Mouse (Mus musculus) liver, embryonic 15.5 days (tissue): ENCODE data around the gene Amn. TPM values are rescaled to one million over a fixed set of nuclear protein-coding genes. Genes with fewer than 3 reads are reported as not detected.

Source experiments
- ATAC-seq: fragments of 200-750 bp; cut with Nextera tagmentation; 2 replicates; pipeline ENCODE4 v1.8.0; 2017; ENCODE audit warnings: moderate number of reproducible peaks, mild to moderate bottlenecking, moderate library complexity; ENCODE audit not compliant: insufficient read depth
- H3K27ac ChIP-seq: fragments of 300-500 bp; sonication (generic); replicated peaks from 2 replicates; pipeline ENCODE4 v1.5.1; 2015; ENCODE audit warnings: mild to moderate bottlenecking, inconsistent platforms
- H3K27me3 ChIP-seq: fragments of 300-500 bp; sonication (generic); 2 replicates; pipeline ENCODE4 v1.6.1; 2015; ENCODE audit warnings: mild to moderate bottlenecking, inconsistent platforms
- H3K36me3 ChIP-seq: fragments of 300-500 bp; sonication (generic); replicated peaks from 2 replicates; pipeline ENCODE4 v1.6.1; 2015; ENCODE audit warnings: moderate library complexity, mild to moderate bottlenecking, inconsistent platforms
- H3K4me1 ChIP-seq: fragments of 300-500 bp; sonication (generic); replicated peaks from 2 replicates; pipeline ENCODE4 v1.6.1; 2015; ENCODE audit warnings: inconsistent platforms
- H3K4me2 ChIP-seq: fragments of 300-500 bp; sonication (generic); 2 replicates; pipeline ENCODE4 v1.6.1; 2015; ENCODE audit warnings: moderate library complexity, mild to moderate bottlenecking, inconsistent platforms
- H3K4me3 ChIP-seq: fragments of 300-500 bp; sonication (generic); replicated peaks from 2 replicates; pipeline ENCODE4 v1.5.1; 2015; ENCODE audit warnings: mild to moderate bottlenecking, inconsistent platforms
- H3K9ac ChIP-seq: fragments of 300-500 bp; sonication (generic); 2 replicates; pipeline ENCODE4 v1.6.1; 2015; ENCODE audit warnings: moderate library complexity, mild to moderate bottlenecking, inconsistent platforms
- H3K9me3 ChIP-seq: fragments of 300-500 bp; sonication (generic); replicated peaks from 2 replicates; pipeline ENCODE4 v1.6.1; 2016; ENCODE audit warnings: inconsistent platforms
- WGBS: fragments of 180-500 bp; shearing (Covaris S2); methylation state at CpG from one replicate; pipeline ENCODE4 v1.1.7; 2015; ENCODE audit warnings: mixed read lengths; ENCODE audit not compliant: insufficient replicate concordance; 5-methylcytosine and 5-hydroxymethylcytosine counted together
- polyA plus RNA-seq: library from polyadenylated mRNA; unstranded; fragments of >200 nt; fragmentation: Nextera tagmentation; extraction: Ambion mirVana; gene quantifications from 2 replicates; pipeline ENCODE4 v1.2.1, GENCODE M21; 2015

Gene Amn
- polyA plus RNA-seq, 1 experiment from 2014 or later, result 1.3 TPM

- H3K4me3 ChIP-seq, result no peak overlapping the region
- H3K4me1 ChIP-seq, result no peaks in the 10 kb centered on the region
- WGBS, result 82% methylated on average over 21 of the region's 21 CpGs
- H3K27me3 ChIP-seq, result no peaks in the 10 kb centered on the region
- peaks cover 59% of the 10 kb centered on the region for H3K36me3 ChIP-seq
- H3K4me2 ChIP-seq, result no peak overlapping the region
- no peak overlapping the region for H3K9ac ChIP-seq
- no peak for ATAC-seq
- no peak overlapping the region for H3K27ac ChIP-seq
- H3K9me3 ChIP-seq, result no peaks in the 10 kb centered on the region
Observed at GRCm38 (mm10) chr12:111324536-111324935, 53.6 kb downstream of the Amn start.

GRCm38 (mm10) chr12:111324949-111325348 is 54.1 kb downstream of the Amn start:
- 81% methylated on average over 12 of the region's 12 CpGs for WGBS
- H3K4me3 ChIP-seq, result no peak overlapping the region
- no peak overlapping the region for H3K27ac ChIP-seq
- peaks cover 55% of the 10 kb centered on the region for H3K36me3 ChIP-seq
- no peaks in the 10 kb centered on the region for H3K4me1 ChIP-seq
- H3K9me3 ChIP-seq, result no peaks in the 10 kb centered on the region
- ATAC-seq, result no peak
- no peak overlapping the region for H3K4me2 ChIP-seq
- no peaks in the 10 kb centered on the region for H3K27me3 ChIP-seq
- H3K9ac ChIP-seq, result no peak overlapping the region

GRCm38 (mm10) chr12:111325744-111326424 is 55.0 kb downstream of the Amn start:
- ATAC-seq, result no peak
- Histone ChIP-seq H3K27me3 (no peaks in the 10 kb centered on the region), H3K36me3 (peaks cover 51% of the 10 kb centered on the region), H3K4me1 (no peaks in the 10 kb centered on the region), H3K4me2 (no peak overlapping the region), H3K4me3 (no peak overlapping the region), H3K27ac (no peak overlapping the region), H3K9ac (no peak overlapping the region), H3K9me3 (no peaks in the 10 kb centered on the region)
- WGBS, result 79% methylated on average over 18 of the region's 18 CpGs

Other genes with a start within 250 kb of the Amn start
- 4.6 and 5.1 TPM in 2 replicates for gene Rcor1, start 231.7 kb upstream of the Amn start, polyA plus RNA-seq
- gene Traf3, start 104.7 kb upstream of the Amn start, polyA plus RNA-seq, result 2.2 and 2.3 TPM in 2 replicates
- gene 4930595D18Rik, start 86.6 kb upstream of the Amn start, polyA plus RNA-seq, result not detected in 2 replicates
- 6.6 and 9.4 TPM in 2 replicates for gene Cdc42bpb, start 106.6 kb downstream of the Amn start, polyA plus RNA-seq
- gene Lbhd2, start 135.7 kb downstream of the Amn start, polyA plus RNA-seq, result not detected in 2 replicates
- gene Exoc3l4, start 145.9 kb downstream of the Amn start, polyA plus RNA-seq, result 22.5 and 23.5 TPM in 2 replicates
- 70.3 and 79.5 TPM in 2 replicates for gene Tnfaip2, start 171.4 kb downstream of the Amn start, polyA plus RNA-seq
- 0.56 and 0.62 TPM in 2 replicates for gene Gm266, start 214.7 kb downstream of the Amn start, polyA plus RNA-seq